Mouse (Mus musculus) embryonic facial prominence, embryonic 11.5 days (tissue): ENCODE results near the gene Apom. TPM values are rescaled to one million over a fixed set of nuclear protein-coding genes. Genes with fewer than 3 reads are reported as not detected.

ENCODE experiments used
- ATAC-seq: fragments of 200-750 bp; cut with Nextera tagmentation; replicated peaks from 2 replicates; pipeline ENCODE4 v1.8.0; 2017; ENCODE audit warnings: low read depth; ENCODE audit not compliant: insufficient number of reproducible peaks, low FRiP score, low TSS enrichment
- DNase-seq: peaks from one replicate; pipeline ENCODE4 v3.0.0-alpha.2; 2015; ENCODE audit warnings: low spot score
- H3K27ac ChIP-seq: fragments of 300-500 bp; sonication (generic); replicated peaks from 2 replicates; pipeline ENCODE4 v1.5.1; 2014; ENCODE audit warnings: mild to moderate bottlenecking, low read depth, low read length, control low read depth
- H3K27me3 ChIP-seq: fragments of 300-500 bp; sonication (generic); 2 replicates; pipeline ENCODE4 v1.6.1; 2014; ENCODE audit warnings: mild to moderate bottlenecking, low read length, moderate library complexity, mixed read lengths; ENCODE audit not compliant: control insufficient read depth, insufficient read depth
- H3K36me3 ChIP-seq: fragments of 300-500 bp; sonication (generic); replicated peaks from 2 replicates; pipeline ENCODE4 v1.6.1; 2014; ENCODE audit warnings: low read depth, mild to moderate bottlenecking, low read length, moderate library complexity, mixed read lengths; ENCODE audit not compliant: control insufficient read depth, insufficient read depth
- H3K4me1 ChIP-seq: fragments of 300-500 bp; sonication (generic); 2 replicates; pipeline ENCODE4 v1.6.1; 2014; ENCODE audit warnings: low read length, mixed read lengths; ENCODE audit not compliant: control insufficient read depth, insufficient read depth
- H3K4me2 ChIP-seq: fragments of 300-500 bp; sonication (generic); 2 replicates; pipeline ENCODE4 v1.6.1; 2014; ENCODE audit warnings: low read depth, mild to moderate bottlenecking, control low read depth, low read length, moderate library complexity
- H3K4me3 ChIP-seq: fragments of 300-500 bp; sonication (generic); 2 replicates; pipeline ENCODE4 v1.5.1; 2014; ENCODE audit warnings: low read depth, low read length, control low read depth
- H3K9ac ChIP-seq: fragments of 300-500 bp; sonication (generic); replicated peaks from 2 replicates; pipeline ENCODE4 v1.6.1; 2014; ENCODE audit warnings: mild to moderate bottlenecking, control low read depth, low read length
- H3K9me3 ChIP-seq: fragments of 300-500 bp; sonication (generic); replicated peaks from 2 replicates; pipeline ENCODE4 v1.6.1; 2016; ENCODE audit warnings: mild to moderate bottlenecking, low read length, inconsistent platforms, mixed read lengths; ENCODE audit not compliant: control insufficient read depth
- WGBS: fragments of 180-500 bp; shearing (Covaris S2); extraction: QIAGEN DNeasy Blood & Tissue Kit; methylation state at CpG from one replicate; pipeline ENCODE4 v1.1.7; 2014; 5-methylcytosine and 5-hydroxymethylcytosine counted together
- polyA plus RNA-seq: library from polyadenylated mRNA; unstranded; fragments of >200 nt; fragmentation: Nextera tagmentation; extraction: Ambion mirVana; gene quantifications from 2 replicates; pipeline ENCODE4 v1.2.1, GENCODE M21; 2014

Gene Apom
- polyA plus RNA-seq, 1 experiment from 2014 or later: 0.49 TPM

DNA sequence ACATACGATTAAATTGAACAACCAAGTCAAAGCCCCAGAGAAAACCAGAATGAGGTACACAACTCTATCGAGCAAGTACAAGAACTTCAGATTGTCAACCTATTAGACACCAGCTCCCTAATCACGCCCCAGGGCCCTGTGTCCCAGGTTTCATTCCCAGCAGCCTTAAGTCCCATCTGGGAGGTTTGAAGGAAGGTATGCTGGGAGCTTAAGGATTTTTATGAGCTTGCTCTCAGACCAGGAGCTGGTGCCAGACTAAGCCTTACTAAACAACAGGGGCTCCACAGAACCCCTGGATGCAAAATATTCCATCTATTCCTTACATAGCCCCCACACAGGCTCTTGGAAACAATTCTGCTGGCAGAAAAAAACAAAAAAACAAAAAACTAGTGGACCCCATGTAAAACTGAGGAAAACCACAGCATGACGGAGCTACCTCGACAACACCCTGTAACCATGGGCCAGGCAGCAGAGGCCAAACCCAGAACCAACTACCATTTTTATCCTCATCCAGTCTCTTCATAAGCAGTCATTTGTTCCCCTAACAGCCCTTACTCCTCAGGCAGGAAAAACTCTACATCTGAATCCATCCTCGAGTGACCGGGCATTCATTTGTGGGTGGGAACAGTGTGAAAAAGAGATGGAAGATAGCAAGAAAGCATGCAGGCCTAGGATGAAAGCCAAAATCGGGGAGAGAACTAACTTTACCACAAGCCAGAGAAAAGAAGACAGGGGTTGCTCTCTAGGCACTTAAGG, 31.7 kb upstream of the Apom start:
- no peaks in the 10 kb centered on the region for H3K9me3 ChIP-seq
- WGBS: 19% methylated on average over 8 of the region's 8 CpGs
- ATAC-seq: no peak

DNA sequence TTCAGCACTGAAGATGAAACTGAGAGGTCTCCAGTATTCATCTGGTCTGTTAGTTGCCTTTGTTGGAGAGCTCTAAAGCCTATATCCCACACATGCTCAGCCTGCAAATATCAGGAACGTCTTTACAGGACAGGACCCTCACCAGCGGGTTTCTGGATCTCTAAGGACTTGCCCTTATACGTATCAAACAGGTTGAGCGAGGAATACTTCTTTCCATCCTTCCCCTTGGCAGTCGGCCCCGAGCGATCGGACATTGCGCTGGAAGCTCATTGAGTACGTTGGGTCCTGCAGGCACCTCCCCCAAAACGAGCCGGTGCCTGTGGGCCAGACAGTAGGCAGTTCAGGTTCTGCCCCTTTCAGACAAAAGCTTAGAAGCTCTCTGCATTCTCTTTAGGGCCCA, 30.9 kb upstream of the Apom start:
- Histone ChIP-seq H3K9me3 (no peaks in the 10 kb centered on the region), H3K4me1 (peaks cover 2% of the 10 kb centered on the region; the same call in 1 of the 2 replicates), H3K27me3 (no peaks in the 10 kb centered on the region), H3K4me2 (peak overlapping the region; percentile 96), H3K27ac (no peak overlapping the region), H3K4me3 (peak overlapping the region; percentile 91), H3K36me3 (peaks cover 35% of the 10 kb centered on the region), H3K9ac (peak overlapping the region; percentile 99)
- ATAC-seq (no peak), DNase-seq (no peak)
- 61% methylated on average over 12 of the region's 12 CpGs for WGBS

More for the DNA sequence above, 31.7 kb upstream of the Apom start:
- Histone ChIP-seq H3K27me3 (no peaks in the 10 kb centered on the region), H3K4me2 (peak overlapping the region; percentile 96), H3K4me1 (peaks cover 2% of the 10 kb centered on the region; the same call in 1 of the 2 replicates), H3K4me3 (peak overlapping the region; percentile 91), H3K36me3 (peaks cover 27% of the 10 kb centered on the region), H3K9ac (peak overlapping the region; percentile 99), H3K27ac (peak overlapping the region; percentile 93; the same call in 1 of the 2 replicates)
- no peak for DNase-seq

- DNase-seq (no peak), ATAC-seq (no peak)
- Histone ChIP-seq H3K9me3 (no peaks in the 10 kb centered on the region), H3K4me3 (peak overlapping the region; percentile 91), H3K36me3 (peaks cover 41% of the 10 kb centered on the region), H3K27ac (no peak overlapping the region), H3K4me1 (peaks cover 2% of the 10 kb centered on the region; the same call in 1 of the 2 replicates), H3K4me2 (peak overlapping the region; percentile 96), H3K27me3 (no peaks in the 10 kb centered on the region), H3K9ac (peak overlapping the region; percentile 99; the same call in 1 of the 2 replicates)
- WGBS: 75% methylated on average over 14 of the region's 14 CpGs
Observed at GRCm38 (mm10) chr17:35162121-35162520, 30.3 kb upstream of the Apom start.

DNA sequence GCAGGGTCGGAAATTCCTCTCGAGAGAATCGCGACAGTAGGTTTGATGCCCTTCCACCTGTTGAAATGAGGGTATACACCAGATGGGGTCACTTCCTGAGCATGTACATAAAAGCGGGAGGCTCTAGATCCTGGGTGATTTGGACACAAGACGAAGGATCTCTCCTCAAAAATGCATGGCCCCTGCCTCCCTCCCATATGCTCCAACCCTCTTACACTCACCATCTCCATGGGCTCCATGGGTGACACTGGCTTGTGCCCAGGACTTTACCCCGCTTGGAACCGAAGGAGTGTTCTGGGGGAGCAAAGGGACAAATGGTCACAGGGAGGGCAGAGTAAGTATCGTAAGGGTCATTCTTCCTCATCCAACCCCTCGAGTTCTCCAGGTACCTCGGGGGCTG, 29.6 kb upstream of the Apom start:
- no peak overlapping the region for H3K4me3 ChIP-seq
- no peak overlapping the region for H3K9ac ChIP-seq
- H3K4me1 ChIP-seq: peaks cover 2% of the 10 kb centered on the region; the same call in 1 of the 2 replicates
- no peak overlapping the region for H3K27ac ChIP-seq
- WGBS: 88% methylated on average over 11 of the region's 11 CpGs
- no peaks in the 10 kb centered on the region for H3K9me3 ChIP-seq
- H3K27me3 ChIP-seq: no peaks in the 10 kb centered on the region
- ATAC-seq (no peak), DNase-seq (no peak)
- no peak overlapping the region for H3K4me2 ChIP-seq
- H3K36me3 ChIP-seq: peaks cover 48% of the 10 kb centered on the region

GRCm38 (mm10) chr17:35159638-35160037, 27.8 kb upstream of the Apom start:
- DNase-seq (no peak), ATAC-seq (no peak)
- no peak overlapping the region for H3K4me3 ChIP-seq
- no peaks in the 10 kb centered on the region for H3K9me3 ChIP-seq
- H3K9ac ChIP-seq: no peak overlapping the region
- H3K27ac ChIP-seq: no peak overlapping the region
- H3K4me1 ChIP-seq: peaks cover 4% of the 10 kb centered on the region; the same call in 1 of the 2 replicates
- H3K36me3 ChIP-seq: peaks cover 66% of the 10 kb centered on the region
- 89% methylated on average over 7 of the region's 7 CpGs for WGBS
- no peaks in the 10 kb centered on the region for H3K27me3 ChIP-seq
- no peak overlapping the region for H3K4me2 ChIP-seq

DNA sequence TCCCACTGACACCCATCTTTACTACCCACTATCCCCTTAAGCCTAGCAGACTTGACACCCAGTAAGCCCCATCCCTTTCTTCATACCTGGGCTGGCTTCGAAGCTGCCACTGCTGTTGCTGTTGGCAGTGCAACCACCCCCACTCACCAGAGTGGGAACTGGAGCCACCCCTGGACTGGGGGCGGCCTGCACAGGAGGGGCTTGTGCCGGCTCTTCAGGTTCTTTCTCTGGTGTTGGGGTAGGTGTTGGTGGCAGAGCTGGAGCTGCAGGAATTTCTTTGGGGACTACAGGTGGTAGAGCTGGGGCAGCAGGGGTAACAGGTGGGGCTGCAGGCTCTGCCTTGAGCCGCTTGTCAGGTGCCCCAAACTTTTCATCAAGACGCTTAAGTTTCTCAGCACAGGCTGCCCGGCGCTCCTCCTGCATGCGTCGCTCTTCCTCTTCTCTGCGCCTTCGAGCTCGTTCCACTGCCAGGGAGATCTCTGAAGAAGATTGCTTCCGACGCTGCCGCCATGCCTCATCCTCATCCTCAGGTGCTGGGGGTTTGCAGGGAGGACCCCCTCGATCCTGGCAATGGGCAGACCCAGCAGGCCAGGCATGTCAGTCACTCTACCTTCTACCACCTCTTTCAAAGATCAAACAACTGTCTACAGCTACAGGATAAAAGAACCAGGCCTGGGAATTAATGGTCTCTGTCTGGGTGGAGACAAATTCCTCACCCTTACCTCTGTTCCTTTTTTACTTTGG, 27.2 kb upstream of the Apom start:
- Histone ChIP-seq H3K9ac (no peak overlapping the region), H3K27me3 (no peaks in the 10 kb centered on the region), H3K36me3 (peaks cover 72% of the 10 kb centered on the region), H3K9me3 (no peaks in the 10 kb centered on the region), H3K4me1 (peaks cover 6% of the 10 kb centered on the region; the same call in 1 of the 2 replicates), H3K4me2 (no peak overlapping the region), H3K27ac (no peak overlapping the region), H3K4me3 (no peak overlapping the region)
- 93% methylated on average over 16 of the region's 16 CpGs for WGBS
- no peak for ATAC-seq
- no peak for DNase-seq

GRCm38 (mm10) chr17:35157661-35158175, 25.9 kb upstream of the Apom start:
- Histone ChIP-seq H3K27ac (no peak overlapping the region), H3K4me1 (peaks cover 3% of the 10 kb centered on the region; the same call in 1 of the 2 replicates), H3K4me2 (no peak overlapping the region), H3K36me3 (peaks cover 80% of the 10 kb centered on the region), H3K9me3 (no peaks in the 10 kb centered on the region), H3K9ac (no peak overlapping the region), H3K27me3 (no peaks in the 10 kb centered on the region), H3K4me3 (no peak overlapping the region)
- ATAC-seq (no peak), DNase-seq (no peak)
- WGBS: 91% methylated on average over 8 of the region's 8 CpGs
